Mouse (Mus musculus): ENCODE data around the gene Snapin. TPM values are rescaled to one million over a fixed set of nuclear protein-coding genes. Genes with fewer than 3 reads are reported as not detected.

The Snapin gene
- 97.8 and 98.7 TPM in 2 replicates for polyA plus RNA-seq (2015; fragmentation: Nextera tagmentation; extraction: Ambion mirVana)

DNA sequence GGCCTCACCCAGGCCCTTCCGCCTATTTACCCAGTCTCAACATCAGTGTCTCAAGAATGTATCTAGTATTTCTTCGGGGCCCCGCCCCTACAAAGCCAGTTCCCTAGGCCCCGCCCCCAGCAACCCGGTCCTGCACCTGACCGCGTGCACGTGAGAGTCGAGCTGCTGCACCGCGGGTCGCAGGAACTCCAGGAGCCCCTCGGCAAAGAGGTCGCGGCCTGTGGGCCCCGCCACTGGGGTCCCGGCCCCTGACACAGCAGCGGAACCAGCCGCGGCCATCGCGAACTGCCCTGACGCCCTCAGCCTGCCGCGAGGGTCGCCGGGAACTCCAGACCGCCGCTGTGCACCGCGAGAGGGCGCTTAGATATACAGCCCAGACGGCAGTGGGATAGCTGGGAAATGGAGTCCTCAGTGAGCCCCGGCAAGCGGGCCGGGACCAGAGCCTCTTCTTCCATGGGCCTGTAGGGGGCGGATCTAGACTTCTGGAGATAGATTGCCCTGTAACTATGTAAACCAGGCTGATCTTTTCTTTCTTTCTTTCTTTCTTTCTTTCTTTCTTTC lies at the start of gene Snapin:
Gene Snapin (minus strand): TSS at position 338 of the 561 bp plus-strand sequence.
- H3K4me3 ChIP-seq (replicated peaks) = peak within 1 kb of the TSS; percentile 83
- peak within 1 kb of the TSS; percentile 85 for H3K9ac ChIP-seq (replicated peaks)
- peak; percentile 96 for ATAC-seq (ENCODE audit: low FRiP score)
- peak within 1 kb of the TSS; percentile 84 for H3K27ac ChIP-seq (replicated peaks)
- H3K27me3 ChIP-seq (replicated peaks) = no peaks in the 10 kb centered on the region
- H3K4me2 ChIP-seq = peak within 1 kb of the TSS; percentile 63
- no peaks in the 10 kb centered on the region for H3K9me3 ChIP-seq (replicated peaks)
- peaks cover 9% of the 10 kb centered on the region for H3K4me1 ChIP-seq
- peaks cover 41% of the 10 kb centered on the region for H3K36me3 ChIP-seq
- WGBS = 0% methylated on average over 37 of the region's 37 CpGs

DNA sequence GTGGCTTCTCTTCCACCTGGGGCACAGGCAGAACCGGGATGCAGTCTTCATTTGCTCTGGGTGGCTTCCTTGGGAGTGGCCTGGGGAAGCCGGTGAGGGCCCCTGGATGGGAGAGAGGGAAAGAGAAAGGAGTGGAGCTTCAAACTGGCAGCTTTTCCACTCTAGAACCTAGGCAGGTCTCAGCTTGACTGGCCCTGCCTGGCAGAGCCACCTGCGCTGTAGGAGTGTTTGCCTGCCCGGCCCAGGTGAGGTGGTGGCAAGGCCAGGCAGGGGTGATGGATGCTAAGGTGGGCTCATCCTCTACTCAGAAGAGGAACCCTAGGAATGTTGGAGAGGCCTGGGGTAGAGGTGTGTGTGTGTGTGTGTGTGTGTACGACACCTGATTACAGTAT lies 47.1 kb upstream of the Snapin start:
- Histone ChIP-seq H3K27me3 (replicated peaks) (no peaks in the 10 kb centered on the region), H3K4me3 (replicated peaks) (no peak overlapping the region), H3K27ac (replicated peaks) (no peak overlapping the region), H3K4me1 (peaks cover 6% of the 10 kb centered on the region; the same call in 1 of the 2 replicates), H3K4me2 (peak overlapping the region; percentile 5; the same call in 1 of the 2 replicates), H3K9me3 (replicated peaks) (no peaks in the 10 kb centered on the region), H3K9ac (replicated peaks) (no peak overlapping the region), H3K36me3 (no peaks in the 10 kb centered on the region)
- no peak for ATAC-seq (ENCODE audit: low FRiP score)
- WGBS = 83% methylated on average over 5 of the region's 5 CpGs

DNA sequence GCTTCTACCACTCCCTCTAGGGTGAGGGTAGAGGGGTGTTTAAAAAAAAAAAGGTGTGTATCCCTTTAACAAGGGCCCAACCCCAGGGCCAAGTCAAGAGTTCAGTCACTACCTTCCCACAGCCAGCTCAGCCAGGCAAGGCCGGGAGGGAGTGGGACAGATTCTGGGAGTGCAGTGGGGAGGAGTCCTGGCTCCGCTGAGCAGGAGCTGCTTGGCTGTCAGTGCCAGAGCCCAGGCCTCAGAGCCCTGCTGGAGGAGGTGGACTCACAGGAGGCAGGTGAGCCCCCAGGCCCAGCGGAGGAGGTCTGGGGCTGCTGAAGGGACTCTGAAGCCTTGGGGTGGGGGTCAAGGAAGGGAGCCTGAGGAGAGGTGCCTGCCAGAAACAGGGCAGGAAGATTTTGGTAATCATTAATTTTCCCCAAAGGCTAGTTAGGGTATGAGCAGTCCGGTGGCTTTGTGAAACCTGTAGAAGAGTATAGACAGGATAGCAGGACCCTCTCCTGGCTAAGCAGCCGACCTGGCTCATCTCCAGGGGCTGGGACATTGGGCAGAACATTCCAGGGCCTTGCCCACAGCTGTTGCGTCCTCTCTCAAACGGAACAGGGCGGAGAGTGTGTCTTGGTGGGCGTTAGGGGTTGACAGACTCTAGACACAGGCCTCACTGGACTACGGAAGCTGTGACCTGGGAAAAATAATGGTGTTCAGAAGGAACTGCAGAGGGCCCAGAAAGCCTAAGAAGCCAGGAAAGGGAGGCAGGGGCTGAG lies 46.5 kb upstream of the Snapin start, which contains the start of gene S100a16:
Gene S100a16 (plus strand): TSS at position 114 of the 764 bp plus-strand sequence.
- no peaks in the 10 kb centered on the region for H3K9me3 ChIP-seq (replicated peaks)
- H3K36me3 ChIP-seq = no peaks in the 10 kb centered on the region
- WGBS = 49% methylated on average over 10 of the region's 10 CpGs
- peaks cover 6% of the 10 kb centered on the region; the same call in 1 of the 2 replicates for H3K4me1 ChIP-seq
- H3K4me3 ChIP-seq (replicated peaks) = no peak within 1 kb of the TSS
- H3K27me3 ChIP-seq (replicated peaks) = no peaks in the 10 kb centered on the region
- no peak within 1 kb of the TSS for H3K27ac ChIP-seq (replicated peaks)
- ATAC-seq (ENCODE audit: low FRiP score) = peak; percentile 51; the same call in 1 of the 2 replicates
- H3K9ac ChIP-seq (replicated peaks) = no peak within 1 kb of the TSS
- peak within 1 kb of the TSS; percentile 5; the same call in 1 of the 2 replicates for H3K4me2 ChIP-seq

DNA sequence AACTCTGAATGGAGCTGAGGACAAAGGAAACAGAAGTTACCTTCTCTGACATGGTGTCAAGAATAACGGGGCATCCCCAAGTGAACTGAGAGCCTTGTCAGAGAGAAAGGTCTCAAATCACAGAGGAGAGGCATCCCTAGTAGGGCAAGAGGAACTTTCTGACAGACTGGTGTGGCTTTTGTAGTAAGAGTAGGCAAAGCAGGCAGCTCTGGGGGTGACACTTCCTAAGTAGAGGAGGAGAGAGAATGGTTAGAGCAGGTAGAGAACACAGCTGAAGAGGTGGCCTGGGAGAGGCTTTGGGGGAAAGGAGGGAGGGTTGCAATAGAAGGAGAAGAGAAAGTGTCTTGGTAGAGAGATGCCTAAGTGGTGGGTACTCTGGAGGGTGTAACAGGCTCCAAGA lies 44.6 kb upstream of the Snapin start:
- H3K27ac ChIP-seq (replicated peaks) = no peak overlapping the region
- H3K4me1 ChIP-seq = no peaks in the 10 kb centered on the region
- H3K27me3 ChIP-seq (replicated peaks) = no peaks in the 10 kb centered on the region
- H3K4me2 ChIP-seq = no peak overlapping the region
- H3K4me3 ChIP-seq (replicated peaks) = no peak overlapping the region
- 67% methylated on average over 1 of the region's 1 CpGs for WGBS
- ATAC-seq (ENCODE audit: low FRiP score) = no peak
- H3K9ac ChIP-seq (replicated peaks) = no peak overlapping the region
- no peaks in the 10 kb centered on the region for H3K9me3 ChIP-seq (replicated peaks)
- no peaks in the 10 kb centered on the region for H3K36me3 ChIP-seq

DNA sequence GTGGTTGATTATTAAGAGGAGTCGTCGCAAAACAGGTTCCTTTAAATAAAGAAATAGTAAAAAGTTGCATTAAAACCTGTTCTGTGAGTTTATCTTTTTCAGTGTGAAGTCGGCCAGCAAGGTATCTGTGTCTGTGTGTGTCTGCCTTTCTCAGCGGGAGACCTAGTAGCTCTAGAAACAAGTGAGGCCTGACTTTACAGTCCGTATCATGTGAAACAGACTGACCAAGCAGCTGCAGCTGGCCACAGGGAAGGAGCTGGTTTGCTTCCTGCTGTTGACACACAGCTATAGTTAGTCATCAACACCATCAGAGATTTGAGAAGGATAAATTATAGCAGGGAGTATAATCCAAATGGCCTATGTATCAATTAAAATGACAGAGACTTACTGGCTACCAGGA lies 40.9 kb upstream of the Snapin start:
- no peak overlapping the region for H3K27ac ChIP-seq (replicated peaks)

DNA sequence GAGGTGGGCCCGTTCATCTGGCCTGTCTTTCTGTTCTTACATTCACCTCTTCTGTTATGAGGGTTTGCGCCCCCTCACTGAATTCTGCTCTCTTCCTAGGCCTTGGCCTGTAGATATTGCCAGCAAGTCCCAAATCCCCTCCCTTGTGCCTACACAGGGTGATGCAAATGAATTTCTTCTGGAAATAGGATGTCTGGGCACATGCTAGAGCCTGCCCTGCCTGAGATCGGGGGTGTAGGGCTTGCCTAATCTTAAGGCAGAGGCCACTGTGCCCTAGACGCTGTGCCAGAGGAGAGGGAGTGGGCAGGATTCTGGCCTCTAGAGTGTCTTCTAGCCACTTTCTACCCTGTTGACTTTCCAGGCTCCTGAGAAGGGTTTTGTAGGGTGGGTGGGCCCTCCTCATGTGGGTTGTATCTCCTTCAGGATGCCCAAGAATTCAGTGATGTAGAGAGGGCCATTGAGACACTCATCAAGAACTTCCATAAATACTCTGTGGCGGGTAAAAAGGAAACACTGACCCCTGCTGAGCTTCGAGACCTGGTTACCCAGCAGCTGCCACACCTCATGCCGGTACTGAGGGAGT lies 36.5 kb upstream of the Snapin start:
- Histone ChIP-seq H3K4me3 (replicated peaks) (no peak overlapping the region), H3K27me3 (replicated peaks) (no peaks in the 10 kb centered on the region), H3K9ac (replicated peaks) (no peak overlapping the region), H3K4me1 (no peaks in the 10 kb centered on the region), H3K36me3 (no peaks in the 10 kb centered on the region), H3K9me3 (replicated peaks) (no peaks in the 10 kb centered on the region), H3K27ac (replicated peaks) (no peak overlapping the region), H3K4me2 (no peak overlapping the region)
- no peak for ATAC-seq (ENCODE audit: low FRiP score)
- 83% methylated on average over 7 of the region's 7 CpGs for WGBS

More for the DNA sequence above, 40.9 kb upstream of the Snapin start:
- Histone ChIP-seq H3K27me3 (replicated peaks) (no peaks in the 10 kb centered on the region), H3K4me3 (replicated peaks) (no peak overlapping the region), H3K4me1 (no peaks in the 10 kb centered on the region), H3K4me2 (no peak overlapping the region), H3K9ac (replicated peaks) (no peak overlapping the region), H3K9me3 (replicated peaks) (no peaks in the 10 kb centered on the region), H3K36me3 (no peaks in the 10 kb centered on the region)
- no peak for ATAC-seq (ENCODE audit: low FRiP score)
- 77% methylated on average over 5 of the region's 5 CpGs for WGBS

DNA sequence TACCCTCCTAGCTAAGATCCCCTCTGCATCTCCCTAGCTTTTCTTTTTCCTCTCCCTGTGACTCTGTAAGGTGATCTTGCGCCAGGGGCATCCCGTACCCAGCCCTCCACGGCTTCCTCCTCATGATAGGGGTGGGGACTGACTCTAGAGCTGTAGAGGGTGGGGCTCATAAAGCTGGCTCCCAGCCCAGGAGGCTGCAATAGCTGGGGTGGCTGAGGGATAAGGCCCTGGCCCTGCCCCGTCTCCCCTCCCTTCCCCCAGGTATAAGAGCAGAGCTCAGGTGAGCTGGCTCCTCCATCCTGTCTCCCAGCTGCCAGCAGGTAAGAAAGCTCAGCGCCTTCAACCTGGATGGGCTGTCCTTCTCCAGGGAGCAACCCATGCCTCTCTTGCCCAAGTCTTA lies 35.7 kb upstream of the Snapin start, which contains the start of gene S100a14:
Gene S100a14 (plus strand): TSS at position 277 of the 400 bp plus-strand sequence.
- no peaks in the 10 kb centered on the region for H3K27me3 ChIP-seq (replicated peaks)
- no peaks in the 10 kb centered on the region for H3K4me1 ChIP-seq
- no peak within 1 kb of the TSS for H3K9ac ChIP-seq (replicated peaks)
- H3K4me2 ChIP-seq = no peak within 1 kb of the TSS
- no peak within 1 kb of the TSS for H3K4me3 ChIP-seq (replicated peaks)
- no peaks in the 10 kb centered on the region for H3K9me3 ChIP-seq (replicated peaks)
- H3K27ac ChIP-seq (replicated peaks) = no peak within 1 kb of the TSS
- WGBS = 75% methylated on average over 5 of the region's 5 CpGs
- H3K36me3 ChIP-seq = no peaks in the 10 kb centered on the region
- no peak for ATAC-seq (ENCODE audit: low FRiP score)

DNA sequence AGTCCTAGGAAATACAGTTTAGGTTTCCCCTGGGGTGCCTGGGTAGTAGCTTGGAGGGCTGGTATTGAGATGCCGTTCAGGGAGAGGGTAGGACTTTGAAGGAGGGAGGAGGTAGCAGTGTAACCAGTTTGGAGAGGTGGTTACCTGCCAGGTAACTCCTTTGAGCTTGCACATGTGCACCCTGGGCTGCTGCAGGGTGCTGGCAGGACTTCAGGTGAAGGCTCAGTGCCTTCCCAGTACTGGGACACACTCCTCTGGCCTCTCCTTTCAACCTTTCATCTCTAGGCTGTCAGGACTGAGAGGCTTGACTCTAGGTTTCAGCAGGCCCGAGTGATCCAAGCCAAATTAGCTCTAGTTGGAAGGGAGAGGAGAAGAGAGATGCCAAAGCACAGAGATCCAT lies 35.2 kb upstream of the Snapin start:
- no peak for ATAC-seq (ENCODE audit: low FRiP score)
- H3K4me1 ChIP-seq = no peaks in the 10 kb centered on the region
- H3K4me3 ChIP-seq (replicated peaks) = no peak overlapping the region

DNA sequence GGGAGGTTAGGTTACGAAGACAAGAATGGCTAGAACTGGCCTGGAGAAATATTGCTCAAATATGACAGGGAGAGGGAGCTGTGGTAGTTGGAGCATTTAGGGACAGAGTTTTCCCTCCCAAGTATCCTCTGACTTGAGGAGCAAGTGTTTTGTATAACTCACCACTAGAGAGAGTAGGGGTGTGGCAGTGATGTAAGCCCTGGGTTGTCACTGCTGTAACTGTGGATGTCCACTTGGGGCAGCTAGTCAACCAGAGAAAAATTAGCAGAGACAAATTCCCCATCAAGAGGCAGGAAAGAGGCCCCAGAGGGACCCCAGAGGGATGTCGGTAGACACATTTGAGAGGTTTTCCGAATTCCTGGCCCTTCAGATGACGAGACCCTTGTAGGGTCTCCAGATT lies 34.6 kb upstream of the Snapin start:
- 73% methylated on average over 4 of the region's 4 CpGs for WGBS
- Histone ChIP-seq H3K9me3 (replicated peaks) (no peaks in the 10 kb centered on the region), H3K4me3 (replicated peaks) (no peak overlapping the region), H3K9ac (replicated peaks) (no peak overlapping the region), H3K4me2 (no peak overlapping the region), H3K27me3 (replicated peaks) (no peaks in the 10 kb centered on the region), H3K27ac (replicated peaks) (no peak overlapping the region), H3K36me3 (no peaks in the 10 kb centered on the region), H3K4me1 (no peaks in the 10 kb centered on the region)
- ATAC-seq (ENCODE audit: low FRiP score) = no peak

More for the DNA sequence above, 35.2 kb upstream of the Snapin start:
- Histone ChIP-seq H3K9me3 (replicated peaks) (no peaks in the 10 kb centered on the region), H3K4me2 (no peak overlapping the region), H3K9ac (replicated peaks) (no peak overlapping the region), H3K27ac (replicated peaks) (no peak overlapping the region), H3K36me3 (no peaks in the 10 kb centered on the region), H3K27me3 (replicated peaks) (no peaks in the 10 kb centered on the region)
- 77% methylated on average over 2 of the region's 2 CpGs for WGBS

DNA sequence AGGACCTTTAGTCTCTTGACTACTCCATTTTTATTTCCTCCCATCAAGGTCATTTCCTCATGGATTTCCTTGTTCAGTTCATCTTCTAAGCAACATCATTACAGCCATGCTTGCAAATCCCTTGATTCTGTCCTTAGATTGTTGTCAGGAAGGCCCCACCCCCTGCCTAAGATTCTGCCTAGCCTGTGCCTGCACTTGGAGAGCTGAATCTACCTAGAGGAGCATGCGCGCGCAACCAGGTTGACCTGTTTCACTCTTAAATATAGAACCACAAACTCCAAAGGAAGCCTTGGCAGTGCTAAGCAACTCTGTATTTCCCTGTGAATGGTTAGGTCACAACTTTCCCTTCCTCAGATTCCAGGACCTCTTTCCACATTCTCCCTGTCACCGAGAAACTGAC lies 26.9 kb upstream of the Snapin start:
- Histone ChIP-seq H3K27ac (replicated peaks) (no peak overlapping the region), H3K27me3 (replicated peaks) (peaks cover 27% of the 10 kb centered on the region), H3K4me2 (no peak overlapping the region), H3K9me3 (replicated peaks) (no peaks in the 10 kb centered on the region), H3K36me3 (no peaks in the 10 kb centered on the region), H3K4me1 (peaks cover 18% of the 10 kb centered on the region), H3K4me3 (replicated peaks) (no peak overlapping the region), H3K9ac (replicated peaks) (no peak overlapping the region)
- ATAC-seq (ENCODE audit: low FRiP score) = no peak
- 83% methylated on average over 4 of the region's 4 CpGs for WGBS

DNA sequence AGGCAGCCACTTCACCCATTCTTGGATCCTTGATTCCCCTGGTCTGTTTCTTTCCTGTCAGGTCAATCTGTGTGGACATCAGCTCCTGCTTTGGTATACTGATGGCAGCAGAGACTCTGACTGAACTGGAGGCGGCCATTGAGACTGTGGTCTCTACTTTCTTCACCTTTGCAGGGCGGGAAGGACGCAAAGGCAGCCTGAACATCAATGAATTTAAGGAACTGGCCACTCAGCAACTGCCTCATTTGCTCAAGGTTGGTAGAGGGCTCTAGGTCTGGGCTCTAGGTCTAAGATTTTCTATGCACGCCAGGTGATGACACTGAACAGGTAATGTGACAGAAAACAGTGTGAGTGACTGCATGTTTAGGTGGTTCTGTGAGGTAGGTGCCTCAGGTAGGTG lies 25.0 kb upstream of the Snapin start:
- WGBS = 91% methylated on average over 4 of the region's 4 CpGs
- Histone ChIP-seq H3K36me3 (no peaks in the 10 kb centered on the region), H3K9ac (replicated peaks) (no peak overlapping the region), H3K4me3 (replicated peaks) (no peak overlapping the region), H3K4me2 (no peak overlapping the region), H3K27ac (replicated peaks) (no peak overlapping the region), H3K4me1 (peaks cover 18% of the 10 kb centered on the region), H3K27me3 (replicated peaks) (peaks cover 29% of the 10 kb centered on the region), H3K9me3 (replicated peaks) (no peaks in the 10 kb centered on the region)
- no peak for ATAC-seq (ENCODE audit: low FRiP score)

DNA sequence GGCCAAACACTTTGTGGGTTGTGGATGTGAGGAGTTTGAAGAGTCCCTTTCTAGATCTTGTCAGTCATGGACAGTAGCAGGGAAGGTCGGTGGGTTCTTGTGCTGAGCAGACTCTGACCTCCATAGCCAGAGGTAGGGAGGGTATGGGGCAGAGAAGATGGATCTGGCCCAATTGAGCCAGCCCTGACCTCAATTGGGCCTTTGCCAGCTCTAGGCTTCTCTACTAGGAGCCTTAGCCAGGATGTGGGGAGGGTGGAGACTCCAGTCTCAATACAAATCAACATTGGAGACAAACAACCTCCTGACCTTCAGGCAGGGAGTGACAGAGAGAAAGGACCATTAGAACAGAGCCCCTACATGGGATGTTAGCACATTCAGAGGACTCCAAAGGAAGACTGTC lies 24.4 kb upstream of the Snapin start:
- ATAC-seq (ENCODE audit: low FRiP score) = no peak
- no peak overlapping the region for H3K27ac ChIP-seq (replicated peaks)
- peaks cover 29% of the 10 kb centered on the region for H3K27me3 ChIP-seq (replicated peaks)
- H3K9me3 ChIP-seq (replicated peaks) = no peaks in the 10 kb centered on the region
- H3K4me1 ChIP-seq = peaks cover 18% of the 10 kb centered on the region
- WGBS = 42% methylated on average over 1 of the region's 1 CpGs
- H3K4me2 ChIP-seq = peak overlapping the region; percentile 61
- H3K36me3 ChIP-seq = no peaks in the 10 kb centered on the region
- peak overlapping the region; percentile 34 for H3K4me3 ChIP-seq (replicated peaks)
- no peak overlapping the region; the same call in 1 of the 2 replicates for H3K9ac ChIP-seq (replicated peaks)
